Mouse (Mus musculus): ENCODE results near the gene Olfr1392. TPM values are rescaled to one million over a fixed set of nuclear protein-coding genes. Genes with fewer than 3 reads are reported as not detected.
A peak's percentile ranks its signal among the peaks of the same experiment; 100 is the strongest.
"Not testable (repeated sequence)": the region's sequence is repeated elsewhere in the genome, so short reads cannot be mapped to it uniquely, and the experiment has no call there.

The Olfr1392 gene
- total RNA-seq, 2 experiments from 2014 or later = not detected

DNA sequence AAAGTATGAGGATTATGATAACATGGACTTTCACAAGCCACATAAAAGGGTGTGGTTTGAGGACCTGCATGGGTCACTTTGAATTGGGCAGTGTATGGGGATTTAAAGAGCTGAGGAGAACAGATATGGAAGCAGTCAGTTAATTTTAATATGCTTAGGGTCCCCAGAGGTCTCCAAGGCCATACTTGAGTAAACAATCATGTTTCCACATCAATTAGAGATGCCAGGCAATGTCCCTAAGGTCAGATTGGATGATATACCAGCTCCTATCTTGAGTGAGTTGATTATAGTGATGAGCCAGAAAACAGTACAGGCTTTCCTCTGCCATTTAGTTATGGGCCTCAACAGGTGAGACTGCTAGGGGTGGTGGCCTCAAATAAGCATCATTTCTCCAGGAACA is 19.4 kb downstream of the Olfr1392 start, which contains the start of gene Olfr10:
Gene Olfr10 (plus strand): TSS at position 301 of the 400 bp plus-strand sequence.
- no peak for DNase-seq (ENCODE audit: low spot score in 2 of 2)

DNA sequence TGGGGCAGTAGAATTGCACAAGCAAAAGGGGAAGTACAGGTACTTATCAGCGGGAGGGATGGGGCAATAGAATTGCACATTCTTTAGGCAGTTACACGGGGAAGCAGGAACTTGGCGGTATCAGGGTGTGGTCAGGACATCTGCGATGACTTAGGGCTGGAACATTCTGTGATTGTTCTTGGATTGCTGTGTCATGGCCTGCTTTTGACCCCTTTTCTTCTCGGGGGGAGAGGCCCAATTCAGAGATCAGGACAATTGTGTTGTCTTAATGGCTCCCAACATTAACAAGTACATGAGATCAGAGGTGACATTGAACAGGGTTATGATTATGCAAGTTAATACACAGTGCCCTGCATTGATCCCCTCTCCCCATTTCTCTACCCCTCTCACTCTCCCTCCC is 23.5 kb downstream of the Olfr1392 start:
- not testable (repeated sequence) for DNase-seq (ENCODE audit: low spot score in 2 of 2)

DNA sequence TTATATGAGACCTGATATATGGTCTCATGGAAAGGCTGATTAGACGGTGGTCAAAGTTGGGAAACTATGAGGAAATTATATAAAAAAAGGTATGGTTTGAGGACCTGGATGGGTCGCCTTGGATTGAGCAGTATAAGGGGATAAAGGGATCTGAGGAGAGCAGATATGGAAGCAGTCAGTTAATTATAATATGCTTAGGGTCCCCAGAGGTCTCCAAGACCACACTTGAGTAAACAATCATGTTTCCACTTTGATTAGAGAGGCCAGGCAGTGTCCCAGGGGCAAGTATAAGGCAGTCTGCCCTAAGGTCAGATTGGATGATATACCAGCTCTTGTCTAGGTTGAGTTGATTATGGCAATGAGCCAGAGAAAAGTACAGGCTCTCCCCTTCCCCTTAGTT is 37.4 kb downstream of the Olfr1392 start, which contains the start of gene Olfr1391:
Gene Olfr1391 (plus strand): TSS at position 301 of the 400 bp plus-strand sequence.
- DNase-seq (ENCODE audit: low spot score in 2 of 2) = no peak

DNA sequence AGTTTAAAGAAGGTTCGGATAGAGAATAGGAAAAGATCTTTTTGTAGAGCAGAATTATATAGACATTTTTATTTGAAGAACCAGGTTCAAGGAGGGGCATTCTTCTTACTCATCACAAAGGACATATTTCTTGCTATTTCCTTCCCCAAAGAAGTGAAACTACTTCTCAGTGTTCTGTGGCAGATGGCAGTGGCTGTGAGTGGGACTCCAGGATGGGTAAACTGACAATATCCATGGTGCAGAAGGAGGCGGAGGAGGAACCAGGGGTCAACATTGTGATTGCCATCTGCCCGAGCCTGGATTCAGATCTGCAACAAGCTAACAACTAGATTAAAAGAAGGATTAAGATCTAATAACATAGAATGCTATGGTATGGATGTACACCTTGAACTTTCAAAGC is 41.6 kb downstream of the Olfr1392 start:
- peak; percentile 7 to 55 for DNase-seq (ENCODE audit: low spot score in 2 of 2)

DNA sequence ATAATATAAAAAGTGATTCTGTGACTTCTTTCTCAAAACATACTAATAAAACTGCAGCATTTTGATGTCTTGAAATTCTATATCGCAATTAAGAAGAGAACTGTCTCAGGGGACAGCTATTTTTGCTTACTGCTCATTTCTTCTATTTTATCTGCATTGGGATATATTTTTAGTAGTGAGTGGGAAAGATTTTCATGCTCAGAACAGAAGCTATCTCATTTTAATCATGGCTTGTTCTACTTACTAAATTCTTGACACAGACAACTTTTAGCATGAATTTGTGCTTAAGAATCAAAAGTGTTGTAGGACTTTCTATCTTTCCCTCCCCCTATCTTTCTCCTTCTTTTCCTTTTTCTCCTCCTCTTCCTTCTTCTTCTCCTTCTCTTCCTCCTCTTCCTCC is 44.6 kb downstream of the Olfr1392 start:
- no peak for DNase-seq (ENCODE audit: low spot score in 2 of 2)

DNA sequence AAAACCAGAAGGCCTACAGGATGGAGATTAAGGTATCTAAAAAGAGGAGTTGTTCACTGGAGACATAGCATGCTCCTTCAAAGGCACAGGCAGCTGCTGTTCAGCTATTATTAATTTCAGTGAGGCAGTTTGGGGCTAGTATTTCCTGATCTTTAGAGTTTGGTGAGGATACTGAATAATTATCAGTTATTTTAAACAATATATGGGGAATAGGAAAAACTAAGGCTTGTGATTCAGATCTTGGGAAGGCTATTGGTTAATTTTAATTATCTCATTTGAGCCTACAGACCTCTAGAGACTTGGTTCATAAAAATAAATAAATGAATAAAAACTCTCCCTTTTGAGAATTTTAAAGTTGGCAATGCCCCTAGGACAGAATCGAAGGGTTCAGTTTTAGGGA is 49.8 kb downstream of the Olfr1392 start, which contains the start of gene Olfr1390:
Gene Olfr1390 (plus strand): TSS at position 301 of the 400 bp plus-strand sequence.
- DNase-seq (ENCODE audit: low spot score in 2 of 2) = no peak

DNA sequence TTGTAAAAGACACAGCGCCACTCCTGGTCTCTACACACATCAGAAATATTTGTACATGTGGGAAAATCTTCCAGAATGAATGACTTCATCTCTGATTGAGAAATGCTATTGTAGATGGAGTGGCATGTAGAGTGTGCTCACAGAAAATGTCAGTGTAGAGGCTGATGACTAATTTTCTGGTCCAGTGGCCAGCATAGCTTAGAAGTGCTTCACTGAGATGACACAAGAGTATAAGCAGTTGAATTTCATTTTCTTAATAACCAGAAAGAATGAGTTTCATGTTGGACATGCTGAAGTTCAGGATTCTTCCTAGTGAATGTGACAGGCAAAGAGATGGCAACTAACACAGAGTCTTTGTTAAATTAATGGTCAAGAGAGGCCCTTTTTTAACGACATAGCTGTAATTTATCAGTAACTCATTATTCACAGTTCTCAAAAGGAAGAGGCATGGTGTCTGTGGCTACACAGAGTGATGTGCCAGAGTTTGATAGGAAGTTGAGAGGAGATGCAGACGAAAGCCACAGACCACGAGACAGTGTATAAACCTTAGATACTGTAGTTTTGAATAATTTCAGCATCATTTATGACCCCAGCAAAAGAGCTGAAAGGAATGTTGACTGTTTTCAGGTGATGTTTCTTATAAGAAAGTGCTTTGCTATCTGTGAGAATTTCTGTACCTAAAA is 52.2 kb downstream of the Olfr1392 start:
- DNase-seq (ENCODE audit: low spot score in 2 of 2) = no peak

Other genes with a start within 250 kb of the Olfr1392 start
- gene 9930111J21Rik2, start 234.0 kb upstream of the Olfr1392 start, total RNA-seq (2021) = 1 to 10 TPM in 1 of 2 experiments, under 1 TPM in 1; 0.94 to 1.6 TPM
- gene Tgtp2, start 221.1 kb upstream of the Olfr1392 start, total RNA-seq (2021) = under 1 TPM; 0.47 to 0.65 TPM
- gene Ifi47, start 208.7 kb upstream of the Olfr1392 start, total RNA-seq (2021) = 1 to 10 TPM; 1.0 to 1.4 TPM
- gene Olfr1396, start 170.4 kb upstream of the Olfr1392 start, total RNA-seq (2021) = not detected
- gene Olfr1395, start 143.0 kb upstream of the Olfr1392 start, total RNA-seq (2021) = not detected
- not detected for gene Olfr1394, start 130.9 kb upstream of the Olfr1392 start, total RNA-seq (2021)
- not detected for gene Btnl9, start 98.1 kb upstream of the Olfr1392 start, total RNA-seq (2021)
- gene Zfp62, start 82.0 kb upstream of the Olfr1392 start, total RNA-seq (2021) = 10 to 100 TPM; 68.9 to 78.9 TPM
- 10 to 100 TPM; 67.9 to 77.0 TPM for gene Mgat1, start 41.1 kb upstream of the Olfr1392 start, total RNA-seq (2021)
- under 1 TPM; 0.23 to 0.37 TPM for gene Olfr1393, start 7.0 kb upstream of the Olfr1392 start, total RNA-seq (2021)
- gene Olfr10, start 19.5 kb downstream of the Olfr1392 start, total RNA-seq (2021) = not detected
- not detected for gene Olfr1391, start 37.5 kb downstream of the Olfr1392 start, total RNA-seq (2021)
- not detected for gene Olfr1390, start 49.9 kb downstream of the Olfr1392 start, total RNA-seq (2021)
- not detected for gene Olfr1389, start 137.8 kb downstream of the Olfr1392 start, total RNA-seq (2021)
- under 1 TPM; 0.40 to 0.42 TPM for gene Olfr1388, start 151.3 kb downstream of the Olfr1392 start, total RNA-seq (2021)
- not detected for gene Olfr1387, start 170.1 kb downstream of the Olfr1392 start, total RNA-seq (2021)
- not detected for gene Olfr1386, start 179.8 kb downstream of the Olfr1392 start, total RNA-seq (2021)
- not detected for gene Olfr1385, start 203.8 kb downstream of the Olfr1392 start, total RNA-seq (2021)
- gene Olfr1384, start 221.4 kb downstream of the Olfr1392 start, total RNA-seq (2021) = not detected
- gene Olfr1383, start 234.4 kb downstream of the Olfr1392 start, total RNA-seq (2021) = not detected
- not detected for gene Olfr1382, start 243.0 kb downstream of the Olfr1392 start, total RNA-seq (2021)